Mouse (Mus musculus) embryonic facial prominence, embryonic 11.5 days (tissue): ENCODE measurements around the gene Tfcp2. TPM values are rescaled to one million over a fixed set of nuclear protein-coding genes. Genes with fewer than 3 reads are reported as not detected.

Experiments
- ATAC-seq: fragments of 200-750 bp; cut with Nextera tagmentation; replicated peaks from 2 replicates; pipeline ENCODE4 v1.8.0; 2017; ENCODE audit warnings: low read depth; ENCODE audit not compliant: insufficient number of reproducible peaks, low FRiP score, low TSS enrichment
- DNase-seq: peaks from one replicate; pipeline ENCODE4 v3.0.0-alpha.2; 2015; ENCODE audit warnings: low spot score
- H3K27ac ChIP-seq: fragments of 300-500 bp; sonication (generic); replicated peaks from 2 replicates; pipeline ENCODE4 v1.5.1; 2014; ENCODE audit warnings: mild to moderate bottlenecking, low read depth, low read length, control low read depth
- H3K27me3 ChIP-seq: fragments of 300-500 bp; sonication (generic); 2 replicates; pipeline ENCODE4 v1.6.1; 2014; ENCODE audit warnings: mild to moderate bottlenecking, low read length, moderate library complexity, mixed read lengths; ENCODE audit not compliant: control insufficient read depth, insufficient read depth
- H3K36me3 ChIP-seq: fragments of 300-500 bp; sonication (generic); replicated peaks from 2 replicates; pipeline ENCODE4 v1.6.1; 2014; ENCODE audit warnings: low read depth, mild to moderate bottlenecking, low read length, moderate library complexity, mixed read lengths; ENCODE audit not compliant: control insufficient read depth, insufficient read depth
- H3K4me1 ChIP-seq: fragments of 300-500 bp; sonication (generic); 2 replicates; pipeline ENCODE4 v1.6.1; 2014; ENCODE audit warnings: low read length, mixed read lengths; ENCODE audit not compliant: control insufficient read depth, insufficient read depth
- H3K4me2 ChIP-seq: fragments of 300-500 bp; sonication (generic); 2 replicates; pipeline ENCODE4 v1.6.1; 2014; ENCODE audit warnings: low read depth, mild to moderate bottlenecking, control low read depth, low read length, moderate library complexity
- H3K4me3 ChIP-seq: fragments of 300-500 bp; sonication (generic); 2 replicates; pipeline ENCODE4 v1.5.1; 2014; ENCODE audit warnings: low read depth, low read length, control low read depth
- H3K9ac ChIP-seq: fragments of 300-500 bp; sonication (generic); replicated peaks from 2 replicates; pipeline ENCODE4 v1.6.1; 2014; ENCODE audit warnings: mild to moderate bottlenecking, control low read depth, low read length
- H3K9me3 ChIP-seq: fragments of 300-500 bp; sonication (generic); replicated peaks from 2 replicates; pipeline ENCODE4 v1.6.1; 2016; ENCODE audit warnings: mild to moderate bottlenecking, low read length, inconsistent platforms, mixed read lengths; ENCODE audit not compliant: control insufficient read depth
- WGBS: fragments of 180-500 bp; shearing (Covaris S2); extraction: QIAGEN DNeasy Blood & Tissue Kit; methylation state at CpG from one replicate; pipeline ENCODE4 v1.1.7; 2014; 5-methylcytosine and 5-hydroxymethylcytosine counted together
- polyA plus RNA-seq: library from polyadenylated mRNA; unstranded; fragments of >200 nt; fragmentation: Nextera tagmentation; extraction: Ambion mirVana; gene quantifications from 2 replicates; pipeline ENCODE4 v1.2.1, GENCODE M21; 2014

Gene Tfcp2
- polyA plus RNA-seq, 1 experiment from 2014 or later: 25.3 TPM

GRCm38 (mm10) chr15:100590436-100590835 is 38.6 kb upstream of the Tfcp2 start:
- no peak for ATAC-seq
- Histone ChIP-seq H3K9me3 (no peaks in the 10 kb centered on the region), H3K4me3 (no peak overlapping the region), H3K27me3 (no peaks in the 10 kb centered on the region), H3K27ac (no peak overlapping the region), H3K4me2 (no peak overlapping the region), H3K9ac (no peak overlapping the region), H3K36me3 (no peaks in the 10 kb centered on the region), H3K4me1 (no peaks in the 10 kb centered on the region)
- DNase-seq: no peak
- WGBS: 74% methylated on average over 8 of the region's 8 CpGs

DNA sequence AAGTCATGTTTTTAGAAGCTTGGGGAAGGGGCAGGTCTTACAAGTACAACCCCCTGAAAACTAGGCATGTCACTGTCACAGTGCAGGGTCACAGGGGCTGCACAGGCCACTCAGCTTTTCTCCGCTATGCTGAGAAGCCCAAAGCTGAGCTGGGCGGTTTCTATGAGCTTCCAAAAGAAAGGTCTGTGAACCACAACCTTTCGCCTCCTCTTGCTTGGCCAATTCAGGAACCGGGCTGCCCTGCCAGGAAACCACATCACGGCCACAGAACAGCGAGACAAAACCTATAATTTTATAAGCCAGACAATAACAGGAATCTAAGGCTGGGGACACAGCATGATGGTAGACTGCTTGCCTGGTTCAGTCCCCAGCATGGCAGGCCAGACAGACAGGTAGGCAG is 36.5 kb upstream of the Tfcp2 start:
- WGBS: 72% methylated on average over 6 of the region's 6 CpGs
- Histone ChIP-seq H3K9me3 (no peaks in the 10 kb centered on the region), H3K9ac (no peak overlapping the region), H3K27ac (no peak overlapping the region), H3K4me2 (no peak overlapping the region), H3K4me3 (no peak overlapping the region), H3K4me1 (no peaks in the 10 kb centered on the region), H3K27me3 (no peaks in the 10 kb centered on the region), H3K36me3 (no peaks in the 10 kb centered on the region)
- no peak for ATAC-seq
- no peak for DNase-seq

DNA sequence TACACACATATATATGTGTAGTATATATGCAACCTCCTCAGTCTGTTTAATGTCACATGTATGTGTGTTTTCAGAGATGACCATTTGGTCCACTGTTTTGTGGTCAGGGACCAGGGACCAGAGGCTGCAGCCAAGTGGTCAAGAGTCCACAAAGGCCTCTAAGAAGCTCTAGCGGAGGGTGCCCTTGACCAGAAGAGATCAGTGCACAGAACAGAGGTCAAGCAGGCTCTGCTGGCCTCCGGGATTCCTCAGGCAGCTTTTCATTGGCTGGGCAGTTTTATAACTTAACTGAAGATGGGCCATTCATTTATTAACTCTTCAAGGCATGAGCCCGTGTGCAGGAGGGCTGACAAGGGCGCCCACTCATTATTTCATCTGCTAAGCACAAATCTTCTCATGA is 35.4 kb upstream of the Tfcp2 start:
- no peak overlapping the region for H3K4me3 ChIP-seq
- no peak overlapping the region for H3K9ac ChIP-seq
- H3K27me3 ChIP-seq: no peaks in the 10 kb centered on the region
- no peaks in the 10 kb centered on the region for H3K9me3 ChIP-seq
- H3K4me1 ChIP-seq: no peaks in the 10 kb centered on the region
- H3K27ac ChIP-seq: no peak overlapping the region
- no peak overlapping the region for H3K4me2 ChIP-seq
- DNase-seq (no peak), ATAC-seq (no peak)
- no peaks in the 10 kb centered on the region for H3K36me3 ChIP-seq
- WGBS: 72% methylated on average over 4 of the region's 4 CpGs

GRCm38 (mm10) chr15:100585931-100586330 is 34.1 kb upstream of the Tfcp2 start:
- no peaks in the 10 kb centered on the region for H3K9me3 ChIP-seq
- no peaks in the 10 kb centered on the region for H3K4me1 ChIP-seq
- H3K27me3 ChIP-seq: no peaks in the 10 kb centered on the region
- DNase-seq (no peak), ATAC-seq (no peak)
- no peak overlapping the region for H3K9ac ChIP-seq
- H3K4me3 ChIP-seq: no peak overlapping the region
- no peak overlapping the region for H3K4me2 ChIP-seq
- WGBS: 90% methylated on average over 16 of the region's 16 CpGs
- H3K27ac ChIP-seq: no peak overlapping the region
- H3K36me3 ChIP-seq: no peaks in the 10 kb centered on the region

DNA sequence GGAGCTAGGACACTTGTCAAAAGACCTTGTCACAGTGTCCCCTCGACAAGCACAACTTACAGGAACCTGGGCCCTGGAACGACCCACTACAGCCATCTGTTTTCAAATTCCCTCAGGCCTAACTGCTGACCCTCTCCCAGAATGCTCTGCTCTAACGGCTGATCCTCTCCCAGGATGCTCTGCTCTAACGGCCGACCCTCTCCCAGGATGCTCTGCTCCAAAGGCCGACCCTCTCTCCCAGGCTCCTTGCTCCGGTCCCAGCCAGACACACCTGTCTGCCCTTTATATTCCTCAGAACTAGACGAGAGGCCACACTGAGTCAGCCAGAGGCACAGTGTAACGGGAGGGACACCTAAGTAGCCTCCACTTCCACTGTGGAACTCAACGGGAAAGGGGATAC is 28.3 kb upstream of the Tfcp2 start:
- Histone ChIP-seq H3K9ac (no peak overlapping the region), H3K4me2 (no peak overlapping the region), H3K4me3 (no peak overlapping the region), H3K27me3 (no peaks in the 10 kb centered on the region), H3K36me3 (no peaks in the 10 kb centered on the region), H3K4me1 (no peaks in the 10 kb centered on the region), H3K9me3 (no peaks in the 10 kb centered on the region), H3K27ac (no peak overlapping the region)
- WGBS: 89% methylated on average over 10 of the region's 10 CpGs
- ATAC-seq (no peak), DNase-seq (no peak)

DNA sequence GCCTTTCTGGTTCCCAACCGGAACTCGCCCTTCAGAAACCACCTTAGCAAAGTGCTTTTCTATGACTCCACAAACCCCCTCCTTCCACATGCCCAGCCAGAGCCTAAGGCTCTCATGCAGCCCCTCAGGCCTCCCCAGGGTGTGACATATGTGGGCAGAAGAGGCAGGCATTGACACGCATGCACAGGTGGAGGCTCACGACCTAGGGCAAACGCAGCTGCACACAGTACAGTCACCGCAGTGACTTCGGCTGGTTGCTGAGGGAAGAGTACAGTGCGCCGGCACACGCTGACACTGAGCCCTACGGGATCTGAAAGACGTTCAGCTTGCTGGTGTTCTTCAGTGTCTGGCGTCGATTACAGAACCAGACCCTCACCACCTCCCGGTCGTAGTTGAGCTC is 26.2 kb upstream of the Tfcp2 start:
- H3K9me3 ChIP-seq: no peaks in the 10 kb centered on the region
- no peak overlapping the region for H3K9ac ChIP-seq
- WGBS: 81% methylated on average over 16 of the region's 16 CpGs
- H3K4me3 ChIP-seq: no peak overlapping the region
- no peak overlapping the region for H3K4me2 ChIP-seq
- no peaks in the 10 kb centered on the region for H3K4me1 ChIP-seq
- no peak for DNase-seq
- no peak overlapping the region for H3K27ac ChIP-seq
- ATAC-seq: no peak
- no peaks in the 10 kb centered on the region for H3K36me3 ChIP-seq
- H3K27me3 ChIP-seq: no peaks in the 10 kb centered on the region

DNA sequence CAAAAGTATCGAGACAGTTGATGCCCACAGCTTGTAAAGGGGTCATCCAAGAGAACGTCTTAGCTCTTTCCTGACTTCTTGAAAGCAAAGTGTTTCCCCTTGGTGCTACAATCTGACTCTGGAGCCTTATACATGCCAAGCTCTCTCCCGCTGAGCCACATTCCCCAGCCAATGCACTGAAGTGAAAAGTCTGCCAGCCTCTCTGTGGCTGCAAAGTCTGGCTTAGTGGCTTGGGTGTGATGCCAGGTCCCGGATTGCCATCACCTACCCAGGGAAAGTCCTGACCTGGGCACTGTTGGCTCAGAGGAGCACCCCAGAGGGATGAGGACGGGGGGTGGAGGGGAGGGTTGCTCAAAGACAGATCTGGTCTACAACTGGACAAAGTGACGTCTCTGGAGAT is 25.0 kb upstream of the Tfcp2 start:
- H3K4me3 ChIP-seq: no peak overlapping the region
- no peaks in the 10 kb centered on the region for H3K9me3 ChIP-seq
- no peak overlapping the region for H3K4me2 ChIP-seq
- H3K27me3 ChIP-seq: no peaks in the 10 kb centered on the region
- 83% methylated on average over 6 of the region's 6 CpGs for WGBS
- no peak overlapping the region for H3K27ac ChIP-seq
- ATAC-seq: no peak
- H3K9ac ChIP-seq: no peak overlapping the region
- DNase-seq: no peak
- H3K4me1 ChIP-seq: no peaks in the 10 kb centered on the region
- H3K36me3 ChIP-seq: no peaks in the 10 kb centered on the region

- ATAC-seq (no peak), DNase-seq (no peak)
- H3K9me3 ChIP-seq: no peaks in the 10 kb centered on the region
- H3K4me1 ChIP-seq: no peaks in the 10 kb centered on the region
- 87% methylated on average over 6 of the region's 6 CpGs for WGBS
- no peaks in the 10 kb centered on the region for H3K36me3 ChIP-seq
- H3K4me3 ChIP-seq: no peak overlapping the region
- no peak overlapping the region for H3K9ac ChIP-seq
- no peak overlapping the region for H3K4me2 ChIP-seq
- H3K27ac ChIP-seq: no peak overlapping the region
- H3K27me3 ChIP-seq: no peaks in the 10 kb centered on the region
These were observed 24.6 kb upstream of the Tfcp2 start for GRCm38 (mm10) chr15:100576392-100576791.

DNA sequence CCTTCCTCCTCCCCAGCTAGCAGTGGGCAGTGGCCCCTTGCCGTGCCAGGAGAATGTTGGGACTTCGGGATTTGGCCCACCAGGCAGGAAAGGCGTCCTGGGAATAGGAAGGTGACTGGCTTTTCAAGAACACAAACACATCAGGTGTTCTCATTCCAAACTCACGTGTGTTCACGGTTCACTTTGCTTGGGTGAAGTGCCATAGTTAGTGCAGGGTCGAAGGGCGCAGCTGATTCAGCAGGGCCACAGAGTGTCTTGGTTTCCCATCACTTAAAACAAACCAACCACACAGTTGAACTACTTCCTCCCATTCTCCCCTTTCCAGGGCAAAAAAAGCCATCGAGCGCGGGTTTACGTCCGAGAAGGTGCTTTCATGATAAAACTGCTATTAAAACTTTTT is 23.6 kb upstream of the Tfcp2 start:
- Histone ChIP-seq H3K27me3 (no peaks in the 10 kb centered on the region), H3K4me3 (no peak overlapping the region), H3K9me3 (no peaks in the 10 kb centered on the region), H3K4me2 (no peak overlapping the region), H3K36me3 (no peaks in the 10 kb centered on the region), H3K4me1 (no peaks in the 10 kb centered on the region), H3K9ac (no peak overlapping the region), H3K27ac (no peak overlapping the region)
- 81% methylated on average over 12 of the region's 12 CpGs for whole genome bisulfite sequencing
- no peak for DNase-seq
- ATAC-seq: no peak
